Mouse (Mus musculus): ENCODE data around the gene Endov. TPM values are rescaled to one million over a fixed set of nuclear protein-coding genes. Genes with fewer than 3 reads are reported as not detected.

The Endov gene
- total and polyA plus RNA-seq, 3 experiments: 13.0 to 18.5 (median 13.3) TPM

- Histone ChIP-seq H3K27ac (ENCODE audit: insufficient read depth, low read depth) (no peak overlapping the region), H3K4me2 (ENCODE audit: insufficient read depth, low read depth, poor library complexity, severe bottlenecking) (no peak overlapping the region), H3K4me3 (replicated peaks in 1 of 3; ENCODE audit: low read depth in 2 of 3, low read length in 2 of 3, poor library complexity in 1 of 3) (no peak overlapping the region), H3K9me3 (replicated peaks; ENCODE audit: low read length) (peaks cover 3% of the 10 kb centered on the region), H3K27me3 (replicated peaks) (peaks cover 85% of the 10 kb centered on the region), H3K79me2 (replicated peaks; ENCODE audit: control insufficient read depth, extremely low read depth, insufficient read depth, poor library complexity, severe bottlenecking) (no peaks in the 10 kb centered on the region), H3K9ac (ENCODE audit: insufficient read depth, low read depth) (no peak overlapping the region), H3K36me3 (replicated peaks in 1 of 2; ENCODE audit: control insufficient read depth in 1 of 2, insufficient read depth in 1 of 2, low read length in 1 of 2) (no peaks in the 10 kb centered on the region), H3K4me1 (ENCODE audit: control insufficient read depth in 1 of 2, insufficient read depth in 2 of 2) (peaks cover 8 to 9% of the 10 kb centered on the region in 2 experiments)
- DNase-seq (ENCODE audit: extremely low read depth): no peak
- dilution Hi-C loops (cut with MboI; ENCODE audit: extremely low pct_ligation_motif_present, extremely low pct_unique_long_range_greater_than_20kb, low sequenced_read_pairs) (no loop called here), in situ Hi-C loops (cut with MboI; ENCODE audit: low pct_ligation_motif_present, low pct_unique_long_range_greater_than_20kb, low sequenced_read_pairs) (no loop called here)
- no peak for TF ChIP-seq NRF1 (IDR thresholded peaks at IDR 0.05; ENCODE audit: low read depth, low read length)
- TF ChIP-seq JUND (conservative IDR thresholded peaks at IDR 0.05; ENCODE audit: low read depth, low read length): no peak
- TF ChIP-seq PAX5 (IDR thresholded peaks at IDR 0.05; ENCODE audit: low read length): no peak
- TF ChIP-seq NELFE (IDR thresholded peaks at IDR 0.05; ENCODE audit: low read depth, low read length): no peak
Measured at GRCm38 (mm10) chr11:119522779-119523178, 31.6 kb downstream of the Endov start.

- H3K4me2 ChIP-seq (ENCODE audit: insufficient read depth, low read depth, poor library complexity, severe bottlenecking): no peak overlapping the region
- TF ChIP-seq TBP (conservative IDR thresholded peaks at IDR 0.05; ENCODE audit: low read depth, low read length) (no peak), HCFC1 (IDR thresholded peaks at IDR 0.05; ENCODE audit: low read depth, low read length) (no peak), JUND (conservative IDR thresholded peaks at IDR 0.05; ENCODE audit: low read depth, low read length) (no peak), ELF1 (IDR thresholded peaks at IDR 0.05; ENCODE audit: low read depth, low read length) (no peak), EP300 (IDR thresholded peaks at IDR 0.05; ENCODE audit: low read length) (no peak), RCOR1 (conservative IDR thresholded peaks at IDR 0.05; ENCODE audit: low read depth, low read length) (no peak), MAFK (IDR thresholded peaks at IDR 0.05; ENCODE audit: insufficient replicate concordance, low read length) (no peak), ETS1 (conservative IDR thresholded peaks at IDR 0.05; ENCODE audit: low read depth, low read length) (no peak), CTCF (conservative IDR thresholded peaks at IDR 0.05 in 1 of 2, IDR thresholded peaks at IDR 0.05 in 1 of 2; ENCODE audit: low read depth in 2 of 2, low read length in 2 of 2) (no peak), MXI1 (IDR thresholded peaks at IDR 0.05; ENCODE audit: low read depth, low read length) (no peak), USF1 (IDR thresholded peaks at IDR 0.05; ENCODE audit: low read depth, low read length) (no peak), ZKSCAN1 (IDR thresholded peaks at IDR 0.05; ENCODE audit: borderline replicate concordance, low read depth, low read length) (no peak), KAT2A (IDR thresholded peaks at IDR 0.05; ENCODE audit: insufficient replicate concordance, low read length) (no peak), ZC3H11A (IDR thresholded peaks at IDR 0.05; ENCODE audit: low read depth, low read length) (no peak)
- no peak overlapping the region for H3K27ac ChIP-seq (ENCODE audit: insufficient read depth, low read depth)
- peaks cover 8 to 9% of the 10 kb centered on the region in 2 experiments for H3K4me1 ChIP-seq (ENCODE audit: control insufficient read depth in 1 of 2, insufficient read depth in 2 of 2)
- no peaks in the 10 kb centered on the region for H3K36me3 ChIP-seq (replicated peaks in 1 of 2; ENCODE audit: control insufficient read depth in 1 of 2, insufficient read depth in 1 of 2, low read length in 1 of 2)
- DNase-seq (ENCODE audit: extremely low read depth): no peak
- no peak overlapping the region for H3K9ac ChIP-seq (ENCODE audit: insufficient read depth, low read depth)
- H3K9me3 ChIP-seq (replicated peaks; ENCODE audit: low read length): peaks cover 3% of the 10 kb centered on the region
- H3K79me2 ChIP-seq (replicated peaks; ENCODE audit: control insufficient read depth, extremely low read depth, insufficient read depth, poor library complexity, severe bottlenecking): no peaks in the 10 kb centered on the region
- dilution Hi-C loops (cut with MboI; ENCODE audit: extremely low pct_ligation_motif_present, extremely low pct_unique_long_range_greater_than_20kb, low sequenced_read_pairs): no loop called here
- in situ Hi-C loops (cut with MboI; ENCODE audit: low pct_ligation_motif_present, low pct_unique_long_range_greater_than_20kb, low sequenced_read_pairs): no loop called here
- peaks cover 85% of the 10 kb centered on the region for H3K27me3 ChIP-seq (replicated peaks)
- no peak overlapping the region for H3K4me3 ChIP-seq (replicated peaks in 1 of 3; ENCODE audit: low read depth in 2 of 3, low read length in 2 of 3, poor library complexity in 1 of 3)
Measured at GRCm38 (mm10) chr11:119523392-119523791, 32.2 kb downstream of the Endov start.
